Mouse (Mus musculus): Measurements from ENCODE around the gene Hcn3.

Gene Hcn3

GRCm38 (mm10) chr3:89159616-89160344 lies at the start of gene Hcn3:
Hcn3 (minus strand) TSS chr3:89160196.
- WGBS = 1% methylated on average over 64 of the region's 66 CpGs

GRCm38 (mm10) chr3:89209731-89210130 lies 49.7 kb upstream of the Hcn3 start:
- WGBS = 83% methylated on average over 7 of the region's 7 CpGs

GRCm38 (mm10) chr3:89208736-89209135 lies 48.7 kb upstream of the Hcn3 start:
- 87% methylated on average over 6 of the region's 6 CpGs for WGBS

- 91% methylated on average over 13 of the region's 13 CpGs for WGBS
Measured at GRCm38 (mm10) chr3:89208075-89208657, 48.2 kb upstream of the Hcn3 start.

DNA sequence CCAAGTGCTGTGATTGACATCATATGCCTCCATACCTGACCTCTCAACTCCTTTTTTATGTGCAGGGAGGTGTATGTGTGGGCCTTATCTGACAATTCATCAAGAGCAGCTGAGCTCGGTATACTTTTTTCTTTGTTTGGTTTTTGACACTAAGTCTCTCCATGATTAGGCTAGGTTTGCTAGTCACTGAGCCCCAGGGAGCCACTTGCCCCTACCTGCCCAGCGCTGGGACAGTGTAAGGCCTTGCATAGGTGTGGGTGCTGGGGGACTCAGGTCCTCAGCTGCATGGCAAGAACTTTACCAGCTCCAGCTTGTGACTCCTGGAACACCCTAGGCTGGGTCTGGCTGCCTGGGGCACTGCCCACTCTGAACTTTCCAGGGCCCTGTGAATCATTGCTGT lies 46.7 kb upstream of the Hcn3 start:
- WGBS = 92% methylated on average over 2 of the region's 2 CpGs

- 90% methylated on average over 7 of the region's 7 CpGs for whole genome bisulfite sequencing
Measured at GRCm38 (mm10) chr3:89206079-89206478, 46.1 kb upstream of the Hcn3 start.

- 17% methylated on average over 5 of the region's 5 CpGs for WGBS
Measured at GRCm38 (mm10) chr3:89203142-89203514, 43.1 kb upstream of the Hcn3 start.

DNA sequence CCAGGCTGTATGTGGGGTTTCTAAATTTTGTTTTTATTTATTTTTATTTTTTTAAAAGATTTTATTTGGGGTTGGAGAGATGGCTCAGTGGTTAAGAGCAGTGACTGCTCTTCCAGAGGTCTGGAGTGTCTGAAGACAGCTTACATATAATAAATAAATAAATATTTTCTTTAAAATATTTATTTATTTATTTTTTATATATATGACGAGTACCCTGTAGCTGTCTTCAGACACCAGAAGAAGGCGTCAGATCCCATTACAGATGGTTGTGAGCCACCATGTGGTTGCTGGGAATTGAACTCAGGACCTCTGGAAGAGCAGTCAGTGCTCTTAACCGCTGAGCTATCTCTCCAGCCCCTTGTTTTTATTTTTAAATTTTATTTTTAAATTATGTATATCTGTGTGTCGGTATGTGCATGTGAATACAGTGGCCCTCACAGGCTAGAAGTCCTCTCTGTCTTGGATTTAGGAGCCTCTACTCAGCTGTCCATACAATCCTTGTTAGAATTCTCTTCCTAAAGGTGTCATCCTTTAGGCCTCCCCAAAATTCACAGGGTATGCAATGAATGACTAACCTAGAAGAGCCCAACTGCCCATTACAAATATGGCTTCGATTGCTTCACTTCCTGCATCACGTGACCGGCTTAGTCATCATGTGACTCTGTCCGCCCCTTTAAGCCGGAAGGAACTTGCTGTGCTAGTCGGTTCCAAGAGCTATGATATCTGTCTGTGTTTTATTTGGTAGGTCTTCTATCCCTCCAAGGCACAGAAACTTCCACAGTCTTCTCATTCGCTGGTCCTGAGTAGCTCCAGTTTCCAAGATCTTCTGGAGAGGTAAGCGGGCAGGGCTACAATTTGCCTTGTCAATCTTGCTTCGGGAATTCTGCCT lies 42.5 kb upstream of the Hcn3 start, which contains the start of gene Gba:
TSS of gene Gba (plus strand) at position 676 of the 889 bp plus-strand sequence.
- WGBS = 18% methylated on average over 13 of the region's 13 CpGs

DNA sequence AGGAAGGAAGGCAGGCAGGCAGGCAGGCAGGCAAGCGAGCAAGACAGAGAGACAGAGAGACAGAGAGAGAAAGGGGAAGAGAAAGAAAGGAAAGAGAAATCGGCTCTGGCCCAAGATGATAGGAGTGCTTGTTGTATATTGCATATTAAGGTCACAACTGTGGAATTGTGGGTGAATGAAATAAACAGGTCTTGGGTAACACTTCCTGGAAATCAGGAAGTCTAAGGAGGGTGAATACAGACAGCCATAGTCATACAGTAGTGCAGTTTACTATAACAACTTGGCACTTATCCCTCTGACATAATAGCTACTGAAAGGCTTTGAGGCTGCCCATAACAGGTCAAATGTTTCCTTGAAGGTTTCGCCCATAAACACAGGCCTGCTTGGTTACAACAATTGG lies 39.8 kb upstream of the Hcn3 start:
- 75% methylated on average over 3 of the region's 3 CpGs for WGBS

DNA sequence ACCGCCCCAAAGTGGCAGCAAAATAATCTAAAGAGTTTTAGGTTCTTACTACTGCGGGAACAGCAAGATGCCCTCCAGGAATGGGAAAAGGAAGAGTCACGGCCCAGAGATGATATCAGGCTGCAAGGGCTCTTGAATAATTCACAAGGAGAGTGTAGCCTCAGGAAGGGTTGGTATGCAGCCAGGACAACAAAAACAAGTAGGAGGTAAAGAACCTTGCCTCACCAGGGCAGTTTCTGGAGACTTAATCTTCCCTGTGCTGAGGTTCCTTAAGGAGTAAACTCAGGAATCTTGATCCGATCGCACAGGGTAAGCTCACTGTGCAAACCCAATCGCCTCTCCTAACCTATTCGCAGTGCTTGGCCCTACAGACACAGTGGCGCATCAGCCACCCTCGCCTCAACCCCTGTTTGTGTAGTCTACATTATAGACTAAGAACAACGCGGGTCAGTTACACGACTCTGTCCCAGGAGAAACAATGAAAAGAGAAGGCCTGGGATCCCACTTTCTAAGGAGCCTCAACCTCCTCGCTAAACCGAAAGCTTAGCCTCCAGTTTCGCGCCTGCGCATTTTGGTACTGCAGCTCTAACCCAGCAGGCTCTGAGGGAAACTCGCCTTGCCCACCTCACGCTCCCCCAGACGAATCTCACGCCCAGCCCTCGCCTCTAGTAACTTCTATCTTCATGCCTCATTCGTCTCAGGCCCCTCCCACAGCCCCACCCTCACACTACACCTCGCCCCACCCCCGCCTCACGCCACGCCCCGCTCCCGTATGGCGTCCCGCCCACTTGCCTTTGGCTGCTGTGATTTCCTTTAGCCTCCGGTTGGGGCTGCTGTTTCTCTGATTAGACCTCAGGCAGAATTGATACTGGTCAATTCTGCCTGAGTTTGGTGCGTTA lies 36.2 kb upstream of the Hcn3 start:
- WGBS = 4% methylated on average over 33 of the region's 33 CpGs

DNA sequence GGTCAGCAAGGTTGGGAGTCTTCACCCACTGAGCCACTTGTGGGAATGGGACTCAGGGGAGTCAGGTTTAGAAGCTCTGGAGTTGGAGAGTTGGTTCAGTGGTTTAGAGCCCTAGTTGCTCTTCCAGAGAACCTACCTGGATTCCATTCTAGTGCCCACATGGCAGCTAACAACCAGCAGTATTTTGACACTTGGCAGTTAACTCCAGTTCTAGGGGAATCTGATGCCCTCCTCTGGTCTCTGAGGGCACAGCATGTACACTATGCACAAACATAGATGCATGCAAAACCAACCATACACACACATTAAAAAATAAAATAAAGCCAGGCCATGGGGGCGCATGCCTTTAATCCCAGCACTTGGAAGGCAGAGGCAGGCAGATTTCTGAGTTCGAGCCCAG lies 33.9 kb upstream of the Hcn3 start:
- 96% methylated on average over 2 of the region's 2 CpGs for WGBS

GRCm38 (mm10) chr3:89193351-89193750 lies 33.4 kb upstream of the Hcn3 start:
- 76% methylated on average over 1 of the region's 1 CpGs for WGBS

DNA sequence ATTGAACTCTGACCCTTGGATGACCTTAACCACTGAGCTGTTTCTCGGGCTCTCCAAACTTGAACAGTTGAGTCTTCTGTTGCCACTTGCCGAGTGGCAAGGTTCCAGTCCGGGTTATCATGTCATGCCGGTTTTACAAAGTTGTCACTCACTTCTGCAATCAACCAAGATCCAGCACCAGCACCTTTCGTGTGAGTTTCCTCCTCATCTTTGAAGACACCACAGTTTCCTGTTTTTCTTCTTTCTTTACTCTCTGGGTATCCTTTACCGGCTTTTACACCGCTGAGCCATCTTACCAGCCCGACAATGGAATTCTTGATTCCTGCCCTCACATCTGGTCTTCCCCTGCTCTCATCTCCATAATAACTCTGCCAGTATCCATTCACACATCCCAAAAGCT lies 30.4 kb upstream of the Hcn3 start:
- 80% methylated on average over 8 of the region's 8 CpGs for WGBS

DNA sequence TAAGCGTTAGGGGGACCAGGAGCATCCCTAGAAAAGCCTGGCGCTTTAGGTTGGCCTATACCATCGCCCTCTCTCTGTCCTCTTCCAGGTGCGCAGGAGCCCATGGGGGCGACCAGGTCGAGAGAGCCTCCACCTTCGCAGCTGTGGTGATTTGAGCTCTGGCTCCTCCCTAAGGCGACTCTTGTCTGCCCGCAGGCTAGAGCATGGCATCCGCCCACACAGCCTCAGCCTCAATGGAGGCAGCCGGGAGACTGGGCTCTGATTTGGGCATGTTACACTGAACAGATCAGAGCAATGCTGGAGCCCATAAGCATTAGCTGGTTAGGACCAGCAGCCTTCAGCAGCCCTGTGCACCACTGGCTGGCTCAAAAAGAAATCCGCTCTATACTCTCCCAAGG lies 28.5 kb upstream of the Hcn3 start:
- 64% methylated on average over 12 of the region's 12 CpGs for WGBS

DNA sequence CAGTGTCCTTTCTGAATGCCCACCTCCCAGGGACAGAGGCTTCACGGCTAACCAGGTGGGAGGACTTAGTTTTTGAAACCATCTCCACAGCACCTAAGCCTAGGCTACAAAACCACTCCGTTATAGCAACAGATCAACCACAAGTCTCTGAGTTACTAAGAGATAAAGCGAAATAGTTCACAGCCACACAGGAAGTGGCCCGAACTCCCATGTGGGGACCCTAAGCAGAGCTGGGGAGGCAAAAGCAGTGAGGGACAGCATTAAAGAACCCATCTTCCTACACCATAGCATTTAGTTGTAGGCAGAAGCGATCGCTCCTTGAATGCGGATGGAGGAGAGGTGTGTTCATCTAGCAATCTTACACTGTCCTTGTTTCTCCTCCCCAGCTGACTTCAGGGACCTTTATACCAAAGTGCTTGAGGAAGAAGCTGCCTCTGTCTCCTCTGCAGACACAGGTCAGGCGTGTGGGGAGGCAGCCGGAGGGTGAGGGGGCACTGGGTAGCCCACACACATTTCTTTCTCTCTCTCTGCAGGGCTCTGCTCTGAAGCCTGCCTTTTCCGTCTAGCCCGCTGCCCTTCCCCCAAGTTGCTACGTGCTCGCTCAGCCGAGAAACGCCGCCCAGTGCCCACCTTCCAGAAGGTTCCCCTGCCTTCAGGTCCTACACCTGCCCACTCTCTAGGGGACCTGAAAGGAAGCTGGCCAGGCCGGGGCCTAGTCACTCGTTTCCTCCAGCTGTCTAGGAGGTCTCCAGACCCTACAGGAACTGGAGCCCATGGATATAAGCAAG lies 27.9 kb upstream of the Hcn3 start:
- WGBS = 68% methylated on average over 18 of the region's 18 CpGs

DNA sequence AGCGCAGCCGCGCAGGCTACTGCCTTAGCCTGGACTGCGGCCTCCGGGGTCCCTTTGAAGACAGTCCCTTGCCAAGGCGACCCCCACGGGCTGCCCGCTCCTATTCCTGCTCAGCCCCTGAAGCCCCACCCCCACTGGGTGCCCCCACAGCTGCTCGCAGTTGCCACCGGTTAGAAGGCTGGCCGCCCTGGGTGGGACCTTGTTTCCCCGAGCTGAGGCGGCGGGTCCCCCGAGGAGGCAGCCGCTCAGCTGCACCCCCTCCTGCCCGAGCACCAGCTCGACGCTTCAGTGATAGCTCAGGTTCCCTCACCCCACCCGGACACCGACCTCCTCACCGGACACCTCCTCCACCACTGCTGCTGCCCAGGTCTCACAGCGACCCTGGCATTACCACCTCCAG lies 27.2 kb upstream of the Hcn3 start:
- WGBS = 58% methylated on average over 23 of the region's 23 CpGs

DNA sequence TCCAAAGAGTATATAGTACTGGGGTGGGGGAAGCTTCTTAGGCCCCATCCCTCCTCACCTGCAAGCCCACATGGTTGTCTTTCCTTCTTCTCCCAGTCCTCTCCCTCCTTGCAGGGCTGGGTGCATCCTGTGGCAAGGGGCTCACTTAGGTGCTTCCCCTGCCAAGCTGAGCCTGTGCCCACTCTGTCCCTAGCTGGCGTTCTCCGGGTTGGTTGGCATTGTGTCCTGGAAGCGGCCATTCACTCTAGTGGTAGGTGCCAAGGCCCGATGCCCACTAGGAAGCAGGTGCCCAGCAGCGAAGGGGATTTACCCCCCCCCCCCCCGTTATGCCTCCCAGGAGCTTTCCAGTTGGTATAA lies 23.9 kb upstream of the Hcn3 start:
- WGBS = 23% methylated on average over 6 of the region's 6 CpGs

- WGBS = 6% methylated on average over 39 of the region's 39 CpGs
Measured at GRCm38 (mm10) chr3:89183058-89183958, 23.3 kb upstream of the Hcn3 start, which contains the start of gene Fam189b. Fam189b (plus strand) TSS chr3:89183143.

- 42% methylated on average over 7 of the region's 7 CpGs for WGBS
Measured at GRCm38 (mm10) chr3:89182531-89183057, 22.6 kb upstream of the Hcn3 start.

Measured in cerebral cortex, adult 2 months (tissue).